Mouse (Mus musculus) layer of hippocampus, adult 18-20 months (tissue): Measurements from ENCODE around the gene Il2ra. TPM values are rescaled to one million over a fixed set of nuclear protein-coding genes. Genes with fewer than 3 reads are reported as not detected.
A peak's percentile ranks its signal among the peaks of the same experiment; 100 is the strongest.

Source experiments
- DNase-seq, 2 experiments: peaks; one replicate each; pipeline ENCODE4 v3.0.0; 2022; ENCODE audit warnings: low spot score in 2 of 2
- total RNA-seq, 2 experiments: library from RNA; stranded (reverse); gene quantifications; 2 replicates each; pipeline ENCODE4 v1.2.3; 2021

Gene Il2ra
- total RNA-seq, 2 experiments from 2014 or later: 0.07 to 0.08 TPM

DNA sequence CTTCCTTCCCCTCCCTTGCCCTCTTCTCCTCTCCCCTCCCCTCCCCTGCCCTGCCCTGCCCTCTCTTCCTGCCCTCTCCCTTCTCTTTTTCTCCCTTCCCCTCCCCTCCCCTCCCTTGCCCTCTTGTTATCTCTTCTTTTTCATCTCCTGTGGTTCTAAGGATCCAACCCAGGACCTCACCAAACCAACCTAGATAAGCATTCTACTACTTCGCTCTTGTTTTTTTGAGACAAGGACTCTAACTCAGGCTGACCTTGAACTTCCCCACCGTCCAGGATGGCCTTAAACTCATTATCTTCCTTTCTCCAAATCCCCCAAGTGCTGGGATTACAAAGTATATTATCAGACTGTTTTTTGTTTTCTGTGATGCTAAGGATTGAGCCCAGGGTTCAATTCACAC lies 10.2 kb downstream of the Il2ra start:
- DNase-seq: no peak

DNA sequence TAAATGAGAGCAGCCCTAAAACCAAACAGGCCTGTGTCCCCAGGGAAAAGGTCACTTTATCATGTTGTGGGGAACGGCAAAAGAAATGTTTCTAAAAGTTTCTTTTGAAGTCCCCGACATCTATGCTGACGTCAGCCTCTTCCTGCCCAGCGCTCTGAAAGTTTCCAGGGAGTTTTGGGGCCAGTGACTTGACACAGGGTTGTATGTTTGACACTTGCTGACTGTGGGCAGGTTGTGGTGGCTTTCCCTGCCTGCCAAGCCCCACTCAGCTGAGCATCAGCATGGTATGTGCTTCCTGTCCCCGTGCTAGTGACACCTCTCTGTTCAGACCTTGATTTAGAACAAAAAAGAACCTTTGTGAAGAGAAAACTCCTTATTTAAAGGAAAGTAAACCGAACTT lies 10.7 kb downstream of the Il2ra start:
- DNase-seq: no peak

DNA sequence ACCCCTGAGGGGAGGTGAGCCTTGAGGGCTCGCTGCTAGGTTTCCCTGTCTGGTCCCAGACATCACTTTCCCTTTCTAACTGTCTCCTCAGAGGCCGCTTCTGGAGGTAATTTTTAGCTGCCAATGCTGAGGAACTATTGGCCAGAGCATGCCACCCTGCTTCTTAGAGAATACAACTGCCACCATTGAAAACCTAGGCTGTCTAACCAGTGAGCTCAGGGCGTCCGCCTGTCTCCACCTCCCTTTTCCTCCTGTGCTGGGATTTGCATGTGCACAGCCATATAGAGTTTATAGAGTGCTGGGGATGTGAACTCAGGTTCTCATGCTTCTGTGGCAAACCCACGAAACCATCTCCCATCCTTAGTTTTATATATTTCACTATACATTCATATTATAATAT lies 11.2 kb downstream of the Il2ra start:
- DNase-seq: no peak

DNA sequence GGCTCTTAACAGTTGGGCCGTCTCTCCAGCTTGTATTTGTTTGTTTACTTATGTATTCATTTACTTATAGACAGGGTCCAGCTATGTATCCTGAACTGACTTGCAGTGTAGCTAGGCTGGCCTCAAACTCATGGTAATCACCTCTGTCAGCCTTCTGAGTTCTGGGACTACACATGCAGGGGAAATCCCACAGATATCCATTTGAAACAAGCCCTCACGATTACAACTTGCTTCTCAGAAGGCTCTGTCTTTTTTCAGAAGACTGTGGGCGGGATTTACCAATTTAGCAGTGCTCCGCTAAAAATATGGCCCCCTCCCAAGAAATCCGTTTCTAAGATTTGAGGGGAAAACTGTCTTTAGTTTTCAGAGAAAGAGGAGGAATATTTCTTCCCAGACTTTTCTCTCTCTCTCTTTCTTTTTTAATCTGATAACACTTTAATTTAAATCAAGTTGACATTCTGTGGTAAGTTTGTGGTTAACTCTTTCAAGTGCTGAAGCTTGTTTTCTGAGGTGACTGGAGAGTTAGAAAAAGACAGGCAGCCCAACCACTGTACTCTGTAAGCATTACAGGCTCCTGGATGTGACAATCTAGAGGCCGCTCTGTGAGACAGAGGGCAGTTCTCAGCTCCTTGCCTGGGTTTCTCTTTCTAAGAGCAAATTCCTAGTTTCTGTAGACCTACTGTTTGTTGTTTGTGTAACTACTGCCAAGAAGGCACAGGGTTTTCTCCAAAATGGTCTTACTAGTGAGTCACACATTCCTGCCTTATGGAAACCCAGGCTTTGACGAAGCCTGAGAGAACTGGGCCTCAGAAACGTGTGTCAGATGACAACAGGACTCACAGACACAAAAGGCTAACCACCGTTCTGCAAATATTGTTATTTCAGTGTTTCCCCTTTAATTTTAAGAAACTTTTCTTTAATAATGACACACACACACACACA lies 12.7 kb downstream of the Il2ra start:
- DNase-seq: peak in 1 of 2 experiments; percentile 11

DNA sequence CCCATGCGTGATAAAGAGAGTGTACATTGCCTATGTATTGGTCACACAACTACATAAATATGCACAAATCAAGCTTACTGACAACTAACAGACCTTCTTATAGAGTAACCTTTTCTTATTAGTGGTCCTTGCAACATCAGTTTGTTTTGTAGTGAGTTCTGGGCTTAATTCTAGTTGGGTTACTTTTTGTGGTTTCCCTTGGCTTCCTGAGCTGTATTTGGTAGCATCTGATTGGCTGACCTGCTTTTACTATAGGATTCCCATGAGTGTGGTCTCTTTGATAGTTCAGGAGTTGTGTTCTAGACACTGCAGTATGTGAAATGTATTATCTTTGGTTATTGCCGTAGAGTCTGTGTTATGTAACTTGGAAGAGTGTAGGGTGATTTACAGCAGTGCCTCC lies 15.0 kb downstream of the Il2ra start:
- DNase-seq: no peak

DNA sequence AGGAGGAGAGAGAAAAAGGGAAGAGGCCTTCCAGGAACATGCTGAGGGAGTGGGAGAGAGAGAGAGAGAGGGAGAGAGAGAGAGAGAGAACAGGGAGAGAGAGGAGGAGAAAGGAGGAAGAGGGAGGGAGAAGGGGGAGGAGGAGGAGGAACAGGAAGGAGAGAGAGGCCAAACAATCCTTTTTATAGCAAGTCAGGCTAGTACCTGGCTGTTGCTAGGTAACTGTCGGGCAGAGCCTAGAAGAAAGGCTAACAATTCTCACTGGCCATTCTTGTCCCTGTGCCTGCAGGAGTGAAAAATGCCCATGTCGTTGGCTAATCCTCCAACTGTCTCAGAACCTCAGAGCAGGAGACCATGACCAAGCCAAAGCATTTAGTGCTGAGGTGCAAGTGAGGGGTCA lies 16.7 kb downstream of the Il2ra start:
- no peak for DNase-seq

DNA sequence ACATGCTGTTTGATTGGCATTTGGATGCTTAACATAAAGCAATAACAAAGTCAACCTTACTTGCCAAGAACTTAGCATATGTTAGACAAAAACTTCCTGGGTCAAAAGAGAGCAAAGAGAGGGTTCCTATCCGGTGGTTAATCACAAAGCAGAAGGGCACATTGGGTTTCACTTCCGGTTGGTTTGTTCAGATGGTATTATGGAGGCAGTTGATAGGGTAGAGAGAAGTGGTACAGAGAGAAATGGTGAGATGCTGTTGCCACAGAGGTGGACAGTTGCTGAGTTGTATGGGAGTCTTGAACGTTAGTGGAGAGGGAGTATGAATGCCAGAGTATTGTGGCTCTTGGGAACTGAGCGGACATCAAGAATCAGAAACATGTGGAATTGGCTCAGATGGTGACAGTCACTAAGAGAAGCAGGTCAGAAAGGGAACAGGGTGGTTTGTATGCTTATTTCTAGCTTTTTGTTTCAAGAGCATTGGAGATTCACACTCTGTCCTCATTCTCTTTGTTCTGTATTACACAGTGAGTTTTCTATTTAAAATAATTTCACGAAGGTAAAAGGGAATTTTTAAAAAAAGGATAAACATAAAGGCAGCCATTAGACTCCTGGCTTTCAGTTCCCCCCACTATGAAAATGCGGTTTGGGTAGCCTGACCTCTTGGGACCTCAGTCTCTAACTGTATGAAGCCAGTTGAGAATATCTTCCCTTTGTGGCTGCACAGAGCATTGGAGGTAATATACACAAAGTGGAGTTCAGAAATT lies 19.7 kb downstream of the Il2ra start:
- no peak for DNase-seq

DNA sequence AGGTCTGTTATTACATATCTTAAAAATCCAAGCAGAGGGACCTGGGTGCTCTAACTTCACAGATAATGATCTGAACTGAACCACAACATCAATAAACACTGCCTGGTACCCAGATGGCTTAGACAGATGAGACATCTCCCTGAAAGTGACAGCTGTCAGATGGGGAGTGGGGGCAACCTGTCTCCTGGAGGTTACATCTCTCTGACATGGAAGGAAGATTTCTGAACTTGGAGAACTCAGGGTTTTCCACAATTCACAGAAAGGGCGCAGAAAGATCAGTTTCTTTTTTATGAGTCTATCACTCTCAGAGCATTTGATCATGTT lies 20.3 kb downstream of the Il2ra start:
- no peak for DNase-seq

DNA sequence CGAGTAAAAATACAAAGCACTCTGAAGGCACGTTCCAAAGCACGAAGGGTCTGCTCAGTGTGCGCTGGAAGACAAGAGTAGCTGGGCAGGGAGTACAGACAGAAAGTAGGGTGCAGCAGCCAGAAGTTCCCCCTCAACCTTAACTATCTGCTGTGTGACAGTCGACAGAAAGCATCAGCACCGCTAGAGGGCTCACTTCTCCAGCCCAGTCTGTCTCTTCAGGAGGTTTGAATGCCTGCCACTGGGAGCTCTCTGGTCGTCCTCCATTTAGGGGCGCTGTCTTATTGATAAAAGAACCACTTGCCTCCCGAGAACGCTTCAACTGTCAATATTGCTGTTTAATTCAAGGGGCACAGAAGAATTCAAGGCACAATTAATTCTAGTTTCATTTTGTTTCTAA lies 21.4 kb downstream of the Il2ra start:
- peak; percentile 76 to 92 for DNase-seq

DNA sequence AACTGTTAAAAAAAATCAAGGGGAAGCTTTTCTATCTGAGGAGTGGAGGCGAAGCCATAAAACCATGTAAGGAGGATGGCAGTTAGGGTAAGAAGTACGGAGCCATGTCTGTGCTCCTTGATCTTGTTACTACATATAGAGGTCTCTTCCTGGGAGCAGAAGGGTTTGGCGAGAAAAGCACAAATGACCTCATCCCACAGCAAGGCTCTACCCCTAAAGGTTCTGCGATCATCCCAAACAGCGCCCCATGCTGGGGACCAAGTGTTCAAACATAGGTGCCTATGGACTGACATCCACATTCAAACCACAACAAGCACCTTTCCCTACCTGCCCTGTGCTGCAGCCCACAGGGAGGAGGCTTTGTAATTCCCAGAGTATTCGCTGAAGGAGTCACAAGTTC lies 21.8 kb downstream of the Il2ra start:
- peak; percentile 2 to 6 for DNase-seq

DNA sequence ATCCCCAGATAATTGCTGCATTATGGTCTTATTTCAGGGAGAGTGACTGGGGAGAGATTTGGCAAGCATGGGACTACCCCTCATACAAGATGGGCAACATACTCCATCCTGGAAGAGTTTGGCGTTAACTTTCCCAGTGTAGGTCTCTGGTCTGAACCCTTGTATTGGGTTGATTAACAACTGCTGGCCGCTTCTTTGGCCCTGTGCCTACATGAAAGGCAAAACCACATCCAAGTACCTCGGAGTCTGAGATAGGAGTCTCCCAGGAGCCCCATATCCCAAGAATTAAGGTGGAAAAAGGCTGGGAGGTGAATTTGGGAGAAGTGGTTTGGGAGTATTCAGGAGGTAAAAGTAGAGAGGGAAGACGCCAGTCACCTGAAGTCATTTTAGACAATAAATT lies 22.2 kb downstream of the Il2ra start:
- DNase-seq: no peak

DNA sequence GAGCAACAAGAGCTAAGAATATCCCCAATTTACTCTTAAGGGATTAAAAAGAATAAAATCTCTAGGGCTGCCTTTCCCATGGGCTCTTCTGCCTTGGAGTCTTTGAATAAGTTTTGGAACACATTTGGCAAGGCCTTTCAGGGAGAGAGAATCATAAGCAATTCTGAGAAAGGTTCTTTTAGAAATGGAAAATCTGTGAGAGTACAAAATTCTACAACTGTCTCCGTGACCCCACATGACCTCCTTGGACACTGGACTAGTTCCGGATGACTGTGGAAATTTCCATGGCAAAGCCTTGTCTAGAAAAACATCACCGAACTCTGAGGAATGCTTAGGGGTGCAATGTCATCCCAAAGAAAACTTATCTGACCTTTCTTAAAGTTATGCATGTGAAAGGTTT lies 22.7 kb downstream of the Il2ra start:
- DNase-seq: no peak

DNA sequence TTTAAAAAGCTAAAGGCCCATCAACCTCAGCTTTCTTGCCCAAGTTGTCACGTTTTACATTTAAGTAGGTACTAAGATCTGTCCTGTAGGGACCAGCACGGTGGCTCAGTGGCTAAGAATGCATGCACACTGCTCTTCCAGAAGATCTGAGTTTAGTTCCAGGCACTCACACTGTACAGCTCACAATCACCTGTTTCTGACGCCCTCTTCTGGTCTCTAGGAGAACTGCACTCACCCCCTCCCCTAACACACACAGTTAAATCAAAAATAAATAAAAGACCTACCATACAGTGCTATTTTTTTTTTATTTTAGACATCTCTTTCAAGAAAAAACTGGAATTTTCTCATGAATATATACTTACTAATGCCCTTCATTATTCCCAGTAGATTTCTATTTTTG lies 29.5 kb downstream of the Il2ra start:
- DNase-seq: no peak

DNA sequence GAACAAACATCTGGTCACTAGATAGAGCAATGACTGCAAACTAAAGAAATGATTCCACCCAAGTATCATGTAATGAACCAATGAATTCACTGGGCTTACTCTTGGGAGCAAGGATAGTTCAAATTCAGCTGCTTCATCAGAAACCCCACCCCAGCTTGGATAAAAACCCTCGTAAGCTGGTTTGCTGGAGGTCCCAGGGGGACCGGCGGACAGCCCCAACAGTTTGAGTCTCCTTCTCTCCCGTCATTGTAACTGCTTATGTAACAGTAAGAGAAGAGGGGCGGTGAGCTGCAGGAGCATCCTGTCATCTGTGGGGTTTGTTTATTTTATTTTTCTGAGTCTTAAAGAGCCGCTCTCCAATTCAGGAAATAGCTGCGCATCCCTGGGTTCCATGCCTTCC lies 37.0 kb downstream of the Il2ra start:
- no peak for DNase-seq

DNA sequence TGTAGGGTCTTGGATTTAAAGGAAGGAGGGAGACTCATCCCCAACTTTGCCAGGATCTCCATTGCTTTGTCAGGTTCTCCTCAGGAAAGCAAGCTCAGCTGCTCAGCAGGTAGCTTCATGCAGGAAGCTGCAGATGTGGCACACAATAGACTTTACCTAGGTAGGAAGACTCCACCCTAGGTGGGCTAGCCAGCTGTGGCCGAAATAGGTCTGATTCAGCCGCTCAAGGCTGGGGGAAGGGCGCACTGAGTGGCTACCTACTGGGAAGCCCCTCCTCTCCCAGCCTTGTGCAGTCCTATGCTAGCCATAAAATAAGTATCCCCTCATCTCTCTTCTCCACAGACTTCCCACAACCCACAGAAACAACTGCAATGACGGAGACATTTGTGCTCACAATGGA lies 40.1 kb downstream of the Il2ra start:
- no peak for DNase-seq

DNA sequence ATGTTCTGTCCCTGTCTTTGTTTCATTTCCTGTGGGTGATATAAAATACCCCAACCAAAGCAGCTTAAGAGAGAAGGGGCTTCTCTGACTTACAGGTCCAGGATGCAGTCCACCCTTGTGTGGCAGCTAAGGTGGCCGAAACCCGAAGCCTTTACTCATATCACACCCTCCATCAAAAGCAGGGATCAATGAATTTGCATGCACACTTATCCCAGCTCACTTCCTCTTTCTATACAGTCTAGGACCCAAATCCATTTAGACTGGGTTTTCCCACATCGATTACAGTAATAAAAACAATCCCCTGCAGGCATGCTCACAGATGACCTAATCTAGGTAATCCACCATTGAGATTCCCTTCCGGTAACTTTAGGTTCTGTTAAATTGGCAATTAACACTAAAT lies 43.9 kb downstream of the Il2ra start:
- DNase-seq: no peak

DNA sequence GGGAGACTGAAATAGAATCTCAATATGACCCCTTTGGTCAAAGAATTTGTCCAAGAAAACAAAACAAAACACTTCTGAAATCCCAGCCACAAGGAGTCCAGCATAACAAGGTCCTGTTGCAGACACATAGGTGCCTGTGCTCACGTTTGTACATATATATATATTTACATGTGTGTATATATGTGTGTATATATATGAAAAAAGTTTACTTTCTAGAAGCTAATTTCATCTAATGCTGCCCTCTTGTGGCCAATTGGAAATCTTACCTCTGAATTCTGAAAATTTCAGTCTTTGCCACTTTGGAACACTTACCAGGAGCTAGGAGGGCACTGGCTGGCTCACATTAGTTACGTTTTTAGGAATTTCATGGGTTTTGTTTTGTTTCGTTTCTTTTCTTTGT lies 44.8 kb downstream of the Il2ra start:
- DNase-seq: peak in 1 of 2 experiments; percentile 29

DNA sequence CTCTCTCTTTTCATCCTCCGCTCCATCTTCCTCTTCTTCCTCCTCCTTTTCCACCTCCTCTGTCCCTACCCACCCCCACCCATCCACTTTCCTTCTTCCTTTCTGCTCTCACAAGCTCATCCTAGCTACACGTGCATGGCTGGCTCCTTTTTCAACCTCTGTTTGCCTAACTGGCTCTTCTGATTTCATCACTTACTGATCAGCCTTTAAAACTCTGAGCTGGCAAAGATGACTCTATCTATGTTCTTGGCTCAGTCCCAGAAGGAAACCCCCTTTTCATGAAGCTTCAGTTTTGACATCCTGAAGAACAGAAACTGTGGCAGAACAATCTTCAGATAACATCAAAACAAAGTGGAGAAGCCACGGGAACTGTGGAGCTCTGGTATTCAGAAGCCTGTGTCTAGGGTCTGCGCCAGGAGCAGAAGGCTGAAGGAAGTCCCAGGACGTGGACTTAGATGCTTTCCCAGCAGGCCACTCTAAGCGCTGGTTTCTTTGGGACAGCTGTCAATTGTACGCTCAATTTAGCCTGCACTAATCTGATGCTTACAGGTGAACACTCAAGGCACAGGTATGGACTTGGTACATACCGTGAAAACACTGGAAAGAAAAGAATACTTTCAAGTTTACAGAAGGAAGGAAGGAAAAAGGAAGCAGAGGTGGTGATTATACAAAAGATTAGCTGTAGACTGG lies 47.7 kb downstream of the Il2ra start:
- DNase-seq: no peak

DNA sequence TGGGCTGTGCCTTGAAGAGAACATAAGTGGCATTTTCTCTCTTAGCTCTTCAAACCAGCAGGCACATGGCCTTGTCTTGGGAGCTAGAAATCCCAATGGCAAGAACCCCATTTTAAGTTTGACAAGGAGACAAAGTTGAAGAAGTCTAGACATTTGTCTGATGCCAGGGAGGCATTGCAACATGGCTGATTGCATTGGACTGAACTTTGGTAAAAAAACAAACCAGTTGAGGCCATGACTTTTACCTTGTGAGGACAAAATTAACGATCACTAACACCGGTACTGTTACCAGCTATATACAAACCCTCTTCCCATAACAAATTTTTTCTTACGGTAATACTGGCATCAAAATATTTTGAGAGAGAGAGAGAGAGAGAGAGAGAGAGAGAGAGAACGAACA lies 50.7 kb downstream of the Il2ra start:
- no peak for DNase-seq

DNA sequence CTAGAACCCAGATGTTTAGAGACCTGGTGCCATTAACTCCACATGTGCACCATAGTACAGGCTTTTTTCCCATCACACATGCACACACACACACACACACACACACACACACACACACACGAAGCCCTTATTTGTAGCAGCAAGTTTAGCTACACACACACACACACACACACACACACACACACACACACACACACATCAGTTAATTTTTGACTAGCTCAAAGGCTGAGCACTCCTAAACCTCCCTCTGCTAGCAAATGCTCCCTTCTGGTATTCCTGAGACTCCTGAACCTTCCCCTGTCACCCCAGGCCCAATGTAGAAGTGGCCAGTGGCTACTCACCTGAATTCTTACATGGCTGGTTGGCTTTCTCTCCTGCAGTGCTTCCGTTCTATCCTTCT lies 51.5 kb downstream of the Il2ra start:
- DNase-seq: no peak

DNA sequence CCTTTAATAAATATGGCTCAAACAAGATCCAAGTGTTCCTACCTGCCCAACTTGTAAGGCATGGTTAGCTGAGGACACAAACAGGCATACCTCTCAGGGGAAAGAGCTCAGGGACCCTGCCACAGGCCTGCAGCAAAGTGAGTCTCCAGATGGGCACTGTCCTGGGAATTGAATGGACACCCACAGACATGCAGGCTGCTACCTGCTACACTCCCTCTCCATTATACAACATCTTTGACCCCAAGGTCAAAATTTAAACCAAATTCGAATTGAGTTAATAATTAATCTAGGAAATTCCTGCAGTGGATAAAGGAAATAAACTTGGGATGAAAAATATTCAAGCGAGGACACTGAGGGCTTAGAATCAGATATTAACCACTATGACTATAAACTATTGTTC lies 53.3 kb downstream of the Il2ra start:
- no peak for DNase-seq

DNA sequence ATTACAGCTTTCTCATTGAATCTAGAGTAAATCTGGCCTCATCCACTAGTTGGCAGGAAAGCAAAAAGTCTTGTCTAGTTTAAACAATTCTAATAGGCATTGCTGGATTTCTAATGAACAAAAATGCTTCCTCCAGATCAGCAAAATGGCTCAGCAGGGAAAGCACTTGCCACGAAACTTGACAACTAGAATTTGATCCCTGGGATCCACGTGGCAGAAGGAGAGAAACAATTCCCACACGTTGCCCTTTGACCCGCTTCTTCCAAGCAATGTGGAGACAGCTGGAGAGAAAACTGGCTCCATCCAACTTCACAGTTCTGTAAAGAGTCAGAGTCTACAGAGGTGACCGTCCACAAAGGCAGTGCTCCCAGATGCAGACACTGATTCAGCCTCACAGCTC lies 56.4 kb downstream of the Il2ra start:
- no peak for DNase-seq
